ENCODE assay signal across 11 mouse cellular contexts in the genomic region with DNA sequence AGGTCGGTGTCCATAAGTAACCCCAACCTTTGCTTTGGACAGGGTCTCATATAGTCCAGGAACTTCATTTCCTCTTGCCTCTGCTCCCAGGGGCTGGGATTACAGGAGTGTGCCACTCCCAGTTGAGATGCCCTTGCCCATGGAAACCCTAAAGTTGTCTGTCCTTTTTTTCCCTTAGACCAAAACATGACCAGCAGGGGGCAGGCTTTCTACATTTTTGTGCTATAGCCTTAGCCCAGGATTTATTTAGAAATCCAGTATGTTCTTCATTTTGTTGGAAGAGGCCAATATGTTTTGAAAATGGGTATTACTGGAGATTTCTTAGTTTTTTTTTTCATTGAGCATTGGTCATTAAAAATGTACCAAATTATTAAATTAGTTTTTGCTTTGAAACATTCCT. TPM values are rescaled to one million over a fixed set of nuclear protein-coding genes. Genes with fewer than 3 reads are reported as not detected.
DNase-seq lines count a peak whose midpoint lies in the region; ATAC-seq lines count a peak whose summit lies in the region.
"Had no signal": no experiment of that assay in that cellular context is flagged by ENCODE, and none has a peak within 500 bp of the region (broad histone marks: within the 10 kb centered on the region; RNA-seq: fewer than 3 reads in every experiment).

No protein-coding gene starts in this region.

- no peak for ATAC-seq in midbrain, embryonic 16.5 days

- DNase-seq in adrenal gland, adult (ENCODE audit: inconsistent age in 2 of 2, low spot score in 1 of 2), result peak; percentile 19 to 75
- DNase-seq in adrenal gland, postnatal 4 days (ENCODE audit: low spot score in 2 of 2), result no peak
- DNase-seq in midbrain, embryonic 10.5 days (ENCODE audit: low spot score), result peak; percentile 59
- DNase-seq in embryo, embryonic 10.5 days (ENCODE audit: low spot score), result peak; percentile 89
- peak; percentile 74 to 75 for DNase-seq in kidney, postnatal 4 days
- DNase-seq in lung, postnatal 10 days, result peak; percentile 76
- DNase-seq in thymus, postnatal 10 days (ENCODE audit: low spot score in 2 of 2), result peak; percentile 8 to 50

- no peak overlapping the region for H3K4me2 ChIP-seq in midbrain, embryonic 16.5 days (ENCODE audit: low read length)

- WGBS in midbrain, embryonic 10.5 days, result 56% methylated on average over 1 of the region's 1 CpGs
- WGBS in midbrain, embryonic 16.5 days, result 78% methylated on average over 1 of the region's 1 CpGs

- no peaks in the 10 kb centered on the region for H3K4me1 ChIP-seq in midbrain, embryonic 10.5 days
- no peaks in the 10 kb centered on the region for H3K4me1 ChIP-seq in midbrain, embryonic 16.5 days (ENCODE audit: control insufficient read depth, insufficient read depth, low read length)

- no peak overlapping the region for H3K4me3 ChIP-seq in midbrain, embryonic 10.5 days
- no peak overlapping the region for H3K4me3 ChIP-seq in midbrain, embryonic 16.5 days (ENCODE audit: low read depth, low read length)

- H3K9me3 ChIP-seq in midbrain, embryonic 10.5 days (replicated peaks), result 0 out of 2 replicates have a peak, but pooled peaks cover 4% of the 10 kb centered on the region
- no peaks in the 10 kb centered on the region for H3K9me3 ChIP-seq in midbrain, embryonic 16.5 days (replicated peaks; ENCODE audit: control insufficient read depth, low read length, poor library complexity, severe bottlenecking)

- H3K27me3 ChIP-seq in midbrain, embryonic 10.5 days (ENCODE audit: low read depth, poor library complexity, severe bottlenecking), result no peaks in the 10 kb centered on the region
- no peaks in the 10 kb centered on the region for H3K27me3 ChIP-seq in midbrain, embryonic 16.5 days (ENCODE audit: control insufficient read depth, insufficient read depth, low read depth, low read length)

- no peak overlapping the region for H3K27ac ChIP-seq in midbrain, embryonic 10.5 days (replicated peaks)
- no peak overlapping the region for H3K27ac ChIP-seq in midbrain, embryonic 16.5 days (ENCODE audit: low read length)

- no peak overlapping the region for H3K9ac ChIP-seq in midbrain, embryonic 16.5 days (ENCODE audit: low read depth, low read length)

- no peaks in the 10 kb centered on the region for H3K36me3 ChIP-seq in midbrain, embryonic 10.5 days
- no peaks in the 10 kb centered on the region for H3K36me3 ChIP-seq in midbrain, embryonic 16.5 days (ENCODE audit: control insufficient read depth, insufficient read depth, low read length)

RNA-seq across cellular contexts. Expression of a gene that starts 58.6 kb away (rescaled TPM):
- total RNA-seq in adrenal gland, postnatal 4 days (2021), result 1 to 10 TPM; 1.7 to 2.4 TPM
- not detected in 2 replicates for polyA plus RNA-seq in midbrain, embryonic 10.5 days (2016; fragmentation: Nextera tagmentation; extraction: Ambion mirVana)
- not detected in 2 replicates for polyA plus RNA-seq in midbrain, embryonic 16.5 days (2015; fragmentation: Nextera tagmentation; extraction: Ambion mirVana)
- total RNA-seq: hematopoietic stem cell, adult 5-6 weeks had no signal
- polyA plus RNA-seq: C2C12; spleen, adult 2 months had no signal

Comparison
In these comparisons a context has a peak if more than half of its experiments do, and no peak if none do; other contexts are left out.
1. DNase-seq: peak in adrenal gland, adult (2 of 2), midbrain, embryonic 10.5 days (single experiment), embryo, embryonic 10.5 days (single experiment), kidney, postnatal 4 days (2 of 2), lung, postnatal 10 days (single experiment) and thymus, postnatal 10 days (2 of 2); none in adrenal gland, postnatal 4 days (0 of 2).